Mouse (Mus musculus): ENCODE data around the gene Chdh.

DNA sequence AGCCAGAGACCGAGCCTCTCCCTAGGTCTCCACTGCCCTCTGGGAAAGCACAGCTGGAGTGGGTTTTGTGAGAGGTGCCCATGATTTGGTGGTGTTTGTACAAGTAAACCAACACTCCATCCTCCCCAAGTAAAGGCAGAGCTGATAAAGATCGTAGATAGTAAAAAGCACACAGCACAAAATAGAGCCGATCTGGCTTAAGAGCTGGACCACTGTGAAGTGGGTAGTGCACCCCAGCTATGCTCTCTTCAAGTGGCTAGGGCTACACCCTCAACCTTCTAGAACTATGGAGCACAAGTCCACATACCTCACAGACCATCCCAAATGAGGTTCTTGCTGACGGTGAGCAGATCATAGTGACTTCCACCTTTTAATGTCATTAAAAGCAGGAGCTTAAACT is 30.6 kb downstream of the Chdh start:
- TF ChIP-seq GATA1 (IDR thresholded peaks at IDR 0.05; ENCODE audit: low read length) (no peak), TAL1 (IDR thresholded peaks at IDR 0.05; ENCODE audit: low read length) (no peak)

Data from erythroblast, embryonic 14.5 days (primary cell).